Mouse (Mus musculus): ENCODE measurements at regions not wholly inside any gene's neighbourhood (a gene's known extent, or its start where the extent isn't known, plus 50 kb on each side); places are given as distances from the start of the nearest gene placed in this dataset.

GRCm38 (mm10) chr16:78490245-78490644, 86.3 kb downstream of the D16Ertd472e start:
- no peak for DNase-seq (ENCODE audit: low read depth)

DNA sequence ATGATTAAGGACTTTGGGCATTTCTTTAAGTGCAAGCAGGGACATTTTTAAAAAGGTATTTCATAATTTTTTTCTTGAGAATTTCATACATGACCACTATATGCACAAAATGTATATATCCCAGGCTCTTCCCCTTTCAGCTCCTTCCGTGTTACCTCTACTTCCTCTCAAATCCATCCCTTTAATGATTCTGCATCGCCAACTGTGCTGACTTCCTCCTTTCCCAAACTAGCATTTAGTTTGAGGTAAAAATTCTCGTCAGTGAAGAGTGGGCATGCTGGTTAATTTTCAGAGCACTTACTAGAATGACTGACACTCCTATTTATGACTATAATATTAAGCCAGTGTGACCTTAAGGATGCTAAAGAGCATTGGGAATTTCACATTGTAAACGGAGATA, 86.9 kb downstream of the D16Ertd472e start:
- no peak for DNase-seq (ENCODE audit: low read depth)

GRCm38 (mm10) chr16:78486531-78486930, 90.0 kb downstream of the D16Ertd472e start:
- no peak for DNase-seq (ENCODE audit: low read depth)

- no peak for DNase-seq (ENCODE audit: low read depth)
Observed at GRCm38 (mm10) chr16:78484319-78484718, 92.2 kb downstream of the D16Ertd472e start.

- DNase-seq (ENCODE audit: low read depth), result no peak
Observed at GRCm38 (mm10) chr16:78481571-78481970, 94.9 kb downstream of the D16Ertd472e start.

DNA sequence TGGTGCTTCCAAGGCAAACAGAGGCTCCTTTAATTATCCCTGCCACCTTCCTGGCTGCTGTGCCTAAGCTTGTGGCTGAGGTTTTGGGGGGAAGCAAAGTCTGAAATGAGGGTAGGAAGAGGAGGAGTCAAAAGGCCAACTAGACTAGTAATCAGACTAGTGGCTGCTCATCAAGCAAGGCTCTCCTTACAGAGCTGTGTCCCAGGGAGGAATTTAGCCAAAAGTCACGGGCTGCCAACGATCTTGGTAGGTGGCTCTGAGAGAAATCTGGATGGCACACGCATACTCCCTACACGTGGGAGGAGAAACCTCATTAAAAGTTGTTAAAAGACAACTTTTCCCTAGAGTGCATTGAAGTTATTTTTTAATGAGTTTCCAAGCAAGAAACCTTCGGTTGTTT, 95.4 kb downstream of the D16Ertd472e start:
- DNase-seq (ENCODE audit: low read depth), result no peak

- DNase-seq (ENCODE audit: low read depth), result no peak
Observed at GRCm38 (mm10) chr16:78480261-78480660, 96.2 kb downstream of the D16Ertd472e start.

DNA sequence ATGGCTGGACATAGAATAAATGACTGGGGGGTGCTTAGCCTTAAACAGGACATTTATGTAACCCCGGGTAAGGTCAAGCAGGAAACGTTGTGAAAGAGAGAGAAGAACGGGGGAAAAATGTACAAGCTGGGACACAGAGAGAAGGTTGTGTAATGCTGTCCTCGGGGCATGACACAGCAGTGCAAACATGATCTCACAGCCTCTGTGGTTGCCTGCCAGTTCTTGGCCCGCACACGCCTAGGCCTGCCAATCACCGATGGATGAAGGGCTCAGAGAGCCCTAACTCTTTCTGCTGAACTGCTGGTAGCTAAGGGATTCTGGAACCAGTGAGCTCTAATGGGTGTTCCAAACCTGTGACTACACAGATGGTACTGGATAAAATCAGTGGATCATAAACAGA, 96.5 kb upstream of the Btg3 start:
- no peak for DNase-seq (ENCODE audit: low read depth)

DNA sequence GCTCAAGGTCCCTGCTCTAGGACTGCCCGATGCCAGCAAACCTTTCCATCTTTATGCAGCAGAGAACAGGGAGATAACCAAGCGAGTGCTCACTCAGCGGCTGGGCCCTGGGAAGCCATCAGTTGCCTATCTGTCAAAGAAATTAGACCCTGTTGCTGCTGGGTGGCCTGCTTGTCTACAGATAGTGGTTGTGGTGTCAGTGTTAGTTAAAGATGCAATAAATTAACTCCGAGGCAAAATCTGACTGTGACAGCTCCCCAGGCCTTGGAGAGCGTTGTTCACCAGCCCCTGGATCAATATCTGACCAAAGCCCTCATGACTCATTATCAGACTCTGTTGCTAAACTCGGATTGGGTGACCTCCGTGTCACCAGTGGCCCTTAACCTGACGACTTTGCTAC, 83.0 kb upstream of the Btg3 start:
- DNase-seq (ENCODE audit: low read depth), result no peak

DNA sequence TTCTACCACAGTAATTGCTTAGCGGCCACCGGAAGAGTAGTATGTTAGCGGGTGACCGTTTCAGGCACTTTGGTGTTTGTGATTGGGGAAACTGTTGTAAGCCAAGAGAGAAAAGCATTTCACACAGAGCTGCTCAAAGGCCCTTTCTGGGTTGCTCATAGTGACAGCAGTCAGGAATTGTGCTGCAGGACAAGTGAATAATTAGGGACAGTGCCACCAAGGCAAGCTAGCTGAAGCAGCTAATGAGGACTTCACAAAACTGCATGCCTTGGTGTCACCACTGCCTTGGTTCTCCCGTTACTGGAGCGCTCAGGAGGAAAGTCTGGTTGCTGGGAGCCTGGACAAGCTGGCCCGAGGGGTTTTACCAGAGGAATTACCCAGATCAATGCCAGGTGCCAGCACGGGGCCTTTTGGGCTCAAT, 80.7 kb upstream of the Btg3 start:
- no peak for DNase-seq (ENCODE audit: low read depth)

DNA sequence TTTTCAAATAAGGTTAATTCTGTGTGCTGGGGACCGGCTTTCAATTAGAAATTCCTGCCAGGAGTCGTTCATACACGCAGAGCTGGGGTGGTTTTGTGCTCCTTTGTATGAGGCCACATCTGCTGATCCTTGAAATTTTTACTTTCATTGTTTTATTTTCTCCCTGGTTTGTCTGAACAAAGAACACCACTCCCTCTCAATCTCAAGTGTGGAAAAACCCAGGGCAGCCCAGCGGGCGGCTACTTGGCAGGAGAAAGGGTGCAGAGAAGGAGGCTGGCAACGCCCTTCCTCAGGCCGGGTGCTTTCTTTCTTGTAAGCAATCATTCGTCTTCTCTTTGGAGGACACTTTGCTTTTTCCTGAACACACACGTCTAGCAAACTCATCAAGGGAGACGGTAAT, 79.4 kb upstream of the Btg3 start:
- no peak for DNase-seq (ENCODE audit: low read depth)

DNA sequence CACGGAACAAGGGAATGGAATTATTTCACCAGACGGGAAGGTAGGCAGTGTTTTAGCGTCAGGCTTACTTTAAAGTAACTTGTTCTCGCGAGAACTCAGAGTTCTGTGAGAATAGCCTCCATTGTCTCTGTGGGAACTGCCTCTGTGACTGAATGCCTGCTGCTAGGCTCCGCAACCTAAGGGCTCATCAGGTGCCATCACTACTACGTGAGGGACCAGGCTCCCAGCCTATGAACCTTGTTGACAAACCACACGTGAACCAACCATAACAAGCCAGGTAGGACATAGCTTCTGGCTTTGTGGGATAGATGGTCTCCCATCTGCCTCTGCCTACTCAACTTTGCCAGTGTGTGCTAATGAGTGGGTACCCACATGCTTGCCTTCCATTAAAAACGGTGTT, 77.5 kb upstream of the Btg3 start:
- DNase-seq (ENCODE audit: low read depth), result no peak

- peak; percentile 38 for DNase-seq (ENCODE audit: low read depth)
Observed at GRCm38 (mm10) chr16:78452303-78452702, 75.3 kb upstream of the Btg3 start.

DNA sequence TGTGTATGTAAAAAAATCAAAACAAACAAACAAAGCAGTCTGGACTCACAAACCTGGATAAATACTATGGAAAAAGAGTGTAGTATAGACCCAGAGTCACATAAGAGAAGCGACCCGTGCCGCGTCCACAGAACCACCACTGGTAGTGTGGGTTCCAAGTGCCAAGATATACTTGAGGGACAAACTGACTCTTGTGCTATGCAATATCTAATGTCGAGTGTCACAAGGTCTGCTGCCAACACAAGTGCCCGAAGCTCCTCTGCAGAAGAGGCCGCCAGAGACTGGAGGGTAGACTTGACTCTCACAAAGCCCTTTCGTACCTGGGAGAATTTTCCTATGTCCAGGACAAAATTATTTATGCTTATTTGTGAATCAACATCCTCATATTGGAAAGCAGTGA, 74.8 kb upstream of the Btg3 start:
- DNase-seq (ENCODE audit: low read depth), result no peak

DNA sequence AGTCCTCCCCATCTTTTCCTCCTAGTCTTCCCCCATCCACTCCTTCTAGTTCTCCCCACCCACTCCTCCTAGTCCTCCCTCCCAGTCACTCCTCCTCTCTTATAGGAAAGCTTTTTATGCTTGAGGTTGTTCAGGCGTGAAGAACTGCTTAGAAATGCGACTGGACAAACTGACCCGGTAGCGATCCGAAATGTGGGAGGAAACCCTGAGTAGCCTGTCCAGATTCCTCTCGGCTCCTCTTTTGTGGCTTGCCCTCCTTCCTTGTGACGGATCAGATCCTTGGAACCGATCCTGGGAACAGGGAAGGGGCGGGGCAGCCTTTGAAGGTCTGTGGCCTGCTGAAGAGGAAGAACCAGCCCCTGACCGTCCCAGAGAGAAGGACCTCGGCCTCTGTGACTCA, 74.3 kb upstream of the Btg3 start:
- no peak for DNase-seq (ENCODE audit: low read depth)

GRCm38 (mm10) chr16:78449231-78449630, 72.2 kb upstream of the Btg3 start:
- DNase-seq (ENCODE audit: low read depth), result no peak

GRCm38 (mm10) chr16:78443262-78443661, 66.3 kb upstream of the Btg3 start:
- no peak for DNase-seq (ENCODE audit: low read depth)

DNA sequence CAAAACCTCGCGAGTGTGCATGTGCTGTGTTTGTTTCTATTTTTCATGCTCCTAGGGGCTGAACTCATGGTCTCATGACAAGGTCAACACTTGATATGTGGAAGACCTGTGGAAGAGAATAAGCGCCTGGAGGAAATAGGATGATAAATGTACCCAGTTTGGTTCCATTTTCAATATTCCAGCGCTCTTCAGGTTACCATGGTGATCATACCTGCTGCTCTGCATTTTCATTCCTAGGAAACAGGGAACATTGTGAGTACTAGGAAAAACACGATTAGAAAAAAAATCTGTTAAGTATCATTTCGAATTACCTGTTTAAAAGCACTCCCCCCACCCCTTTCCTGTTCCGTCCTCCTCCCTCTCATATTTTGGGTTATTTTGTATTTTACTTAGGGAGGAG, 65.8 kb upstream of the Btg3 start:
- no peak for DNase-seq (ENCODE audit: low read depth)

- no peak for DNase-seq (ENCODE audit: low read depth)
Observed at GRCm38 (mm10) chr16:78441961-78442360, 65.0 kb upstream of the Btg3 start.

DNA sequence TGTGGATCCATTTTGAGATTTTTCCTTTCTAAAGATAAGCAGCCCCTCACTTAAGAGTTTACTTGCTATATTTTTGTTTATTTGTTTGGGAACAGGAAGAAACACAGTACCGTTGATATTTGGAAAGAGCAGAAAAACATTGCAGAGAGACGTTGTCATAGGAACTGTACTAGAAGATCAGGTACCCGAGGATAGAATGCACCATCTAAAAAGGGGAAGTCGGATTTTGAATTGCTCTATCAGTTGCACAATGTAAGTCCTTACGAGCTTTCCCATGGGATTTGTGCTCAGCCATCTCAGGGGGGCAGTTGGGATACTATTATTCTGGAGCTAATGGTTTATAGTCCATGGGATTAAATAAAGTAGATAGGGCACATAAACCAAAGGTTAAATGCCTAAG, 58.7 kb upstream of the Btg3 start:
- no peak for DNase-seq (ENCODE audit: low read depth)

DNA sequence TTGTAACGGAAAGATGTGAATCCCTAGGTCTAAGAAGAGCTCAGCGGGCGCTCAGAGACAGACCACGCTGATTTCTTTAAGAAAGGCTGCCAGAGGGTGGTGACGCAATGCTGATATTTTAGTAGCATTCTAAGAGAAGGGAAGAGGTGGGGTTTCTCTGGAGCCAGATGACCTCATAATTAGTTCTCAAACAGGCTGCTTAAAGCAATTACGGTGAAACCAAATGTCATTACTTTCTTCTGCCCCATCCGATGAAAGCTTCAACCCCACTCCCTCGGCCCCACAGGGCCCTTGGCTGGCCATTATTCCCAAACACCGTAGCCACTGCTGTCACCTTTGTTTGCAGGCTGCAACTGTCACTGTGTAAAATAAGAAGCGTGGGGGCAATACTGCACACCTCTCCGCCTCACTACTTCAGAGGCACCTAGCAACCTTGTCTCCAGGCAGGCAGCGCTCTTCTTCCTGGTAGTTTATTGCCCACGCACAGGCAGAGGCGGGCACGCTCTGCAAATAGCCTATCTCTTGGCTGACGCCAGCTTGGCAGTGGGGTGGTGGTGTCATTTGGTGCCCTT, 50.6 kb upstream of the Btg3 start:
- no peak for DNase-seq (ENCODE audit: low read depth)
